Mouse (Mus musculus): ENCODE measurements around the gene Lhx9. TPM values are rescaled to one million over a fixed set of nuclear protein-coding genes. Genes with fewer than 3 reads are reported as not detected.

Lhx9 gene
- total RNA-seq, 2 experiments from 2014 or later, result 0.12 TPM; not detected in 1

Other genes starting within 250 kb of the Lhx9 start
- gene Nek7, start 228.4 kb downstream of the Lhx9 start, total RNA-seq (2021), result 10 to 100 TPM; 62.1 to 63.5 TPM
- gene 2310009B15Rik, start 8.3 kb upstream of the Lhx9 start, total RNA-seq (2021), result 10 to 100 TPM; 17.1 to 18.2 TPM
- 10 to 100 TPM; 25.6 to 26.1 TPM for gene Dennd1b, start 114.9 kb upstream of the Lhx9 start, total RNA-seq (2021)

Data from heart, postnatal 10 days (tissue).